Mouse (Mus musculus): Measurements from ENCODE around the gene Trim7.

DNA sequence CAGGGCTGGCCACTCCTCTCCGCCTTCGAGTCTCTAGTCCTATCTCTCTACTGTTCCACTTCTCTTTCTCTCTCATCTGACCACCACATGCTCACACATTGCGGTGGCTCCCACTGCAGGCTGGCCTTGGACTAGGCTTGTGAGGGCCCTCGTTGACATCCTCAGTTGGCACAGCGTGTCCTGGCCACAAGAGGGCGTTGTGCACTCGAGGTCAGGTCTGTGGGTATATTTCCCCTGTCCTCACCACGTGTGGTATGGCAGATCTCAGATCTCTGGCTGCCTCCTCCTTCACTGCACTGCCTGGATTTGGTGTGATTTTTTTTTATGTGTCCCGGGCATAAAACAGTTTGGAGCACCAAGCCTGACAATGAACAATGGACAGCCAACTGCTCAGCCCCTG is 49.3 kb upstream of the Trim7 start:
- TF ChIP-seq CTCF (IDR thresholded peaks at IDR 0.05; ENCODE audit: low read depth) (peak; percentile 48; the same call in 1 of the 2 replicates), EP300 (optimal IDR thresholded peaks at IDR 0.05) (no peak)
